Mouse (Mus musculus) heart, postnatal 25 days (tissue): Measurements from ENCODE around the gene Sprr2d. TPM values are rescaled to one million over a fixed set of nuclear protein-coding genes. Genes with fewer than 3 reads are reported as not detected.

Experiments
- DNase-seq: peaks from one replicate; pipeline ENCODE4 v3.0.0; 2022; ENCODE audit warnings: low spot score
- intact Hi-C: fragments of 180-260 bp; cut with DNase I; formaldehyde crosslinking; loops from one replicate; pipeline ENCODE4 v1.15.1; 2025
- total RNA-seq, 2 experiments: library from RNA; stranded (reverse); gene quantifications; 2 replicates each; pipeline ENCODE4 v1.2.3; 2021

The Sprr2d gene
- total RNA-seq = not detected

DNA sequence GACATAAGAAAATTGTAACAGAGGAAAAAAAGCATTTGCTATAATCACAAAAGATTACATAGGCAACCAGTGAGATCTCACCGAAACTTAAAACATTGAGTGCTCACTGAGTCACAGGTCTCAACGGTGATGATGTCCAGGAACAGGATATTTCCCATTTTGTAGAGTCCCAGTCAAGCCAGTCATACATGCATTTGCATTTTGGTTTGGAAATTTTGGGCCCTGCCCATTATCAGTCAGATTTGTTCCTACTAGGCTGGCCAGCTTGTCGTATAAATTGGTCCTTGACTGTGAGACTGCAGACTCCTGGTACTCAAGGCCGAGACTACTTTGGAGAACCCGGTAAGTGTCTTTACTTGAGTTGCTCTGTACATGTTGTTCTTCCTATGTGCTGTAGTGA lies at the start of gene Sprr2d:
Gene Sprr2d (plus strand): TSS at position 301 of the 400 bp plus-strand sequence.
- intact Hi-C loops = no loop called here
- no peak for DNase-seq

DNA sequence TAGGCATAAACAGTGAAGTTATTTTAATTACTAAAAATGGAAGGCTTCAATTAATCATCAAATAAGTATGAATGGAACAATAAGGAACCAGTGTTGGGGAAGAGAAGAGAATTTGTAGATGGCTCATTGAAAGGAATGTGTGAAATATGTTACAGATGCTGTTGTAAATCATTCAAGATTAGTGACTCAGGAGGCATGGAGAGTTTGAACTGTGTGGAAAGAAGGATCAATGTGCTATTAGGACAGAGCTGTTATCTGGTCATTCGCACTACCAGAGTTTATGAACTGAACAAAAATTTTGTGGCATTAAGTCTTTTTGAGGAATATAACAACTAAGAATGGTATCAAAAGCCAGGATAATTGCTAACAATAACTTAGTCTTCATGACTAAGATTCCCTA lies 31.5 kb upstream of the Sprr2d start:
- no peak for DNase-seq
- intact Hi-C loops = no loop called here

DNA sequence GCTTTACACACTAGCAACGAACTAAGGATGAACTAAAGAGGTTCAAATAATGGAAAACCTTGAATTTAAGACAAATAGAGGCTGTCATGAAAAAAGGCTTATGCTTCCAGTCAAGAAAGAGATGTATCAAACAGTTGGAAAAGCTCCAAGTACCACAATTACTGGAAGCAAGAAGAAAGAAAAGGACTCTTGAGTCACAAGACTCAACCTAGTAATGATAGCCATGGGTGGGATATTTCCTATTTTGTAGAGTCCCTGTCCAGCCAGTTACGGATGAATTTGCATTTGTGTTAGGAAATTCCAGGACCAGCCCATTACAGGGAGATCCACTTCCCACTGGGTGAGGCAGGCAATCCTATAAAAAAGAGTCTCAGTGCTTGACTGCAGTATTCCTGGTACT lies 22.6 kb upstream of the Sprr2d start, which contains the start of gene Sprr2b:
Gene Sprr2b (plus strand): TSS at position 301 of the 400 bp plus-strand sequence.
- intact Hi-C loops = no loop called here
- DNase-seq = no peak

DNA sequence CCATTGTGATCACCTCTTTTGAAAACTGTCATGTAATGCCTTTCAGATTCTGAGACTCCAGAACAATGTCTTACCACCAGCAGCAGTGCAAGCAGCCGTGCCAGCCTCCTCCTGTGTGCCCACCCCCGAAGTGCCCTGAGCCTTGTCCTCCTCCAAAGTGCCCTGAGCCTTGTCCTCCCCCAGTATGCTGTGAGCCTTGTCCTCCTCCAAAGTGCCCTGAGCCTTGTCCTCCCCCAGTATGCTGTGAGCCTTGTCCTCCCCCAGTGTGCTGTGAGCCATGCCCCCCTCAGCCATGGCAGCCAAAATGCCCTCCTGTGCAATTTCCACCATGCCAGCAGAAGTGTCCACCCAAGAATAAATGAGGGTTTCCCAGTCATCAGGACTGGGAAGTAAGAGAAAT lies 21.6 kb upstream of the Sprr2d start:
- intact Hi-C loops = no loop called here
- no peak for DNase-seq

DNA sequence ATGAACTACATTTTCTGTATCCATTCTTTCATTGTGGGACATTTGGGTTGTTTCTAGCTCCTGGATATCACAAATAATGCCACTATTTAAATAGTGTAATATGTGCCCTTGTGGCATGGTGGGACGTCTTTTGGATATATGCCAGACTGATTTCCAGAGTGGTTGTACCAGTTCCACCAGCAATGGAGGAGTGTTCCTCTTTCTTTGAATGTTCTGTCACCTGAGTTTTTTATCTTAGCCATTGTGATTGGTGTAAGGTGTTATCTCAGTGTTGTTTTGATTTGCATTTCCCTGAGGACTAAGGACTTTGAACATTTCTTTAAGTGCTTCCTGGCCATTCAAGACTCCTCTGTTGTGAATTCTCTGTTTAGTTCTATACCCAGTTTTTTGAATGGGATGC lies 2.7 kb upstream of the Sprr2d start:
- intact Hi-C loops = no loop called here
- no peak for DNase-seq

- DNase-seq = no peak
- intact Hi-C loops = no loop called here
Observed at GRCm38 (mm10) chr3:92351843-92352242, 12.9 kb downstream of the Sprr2d start, which contains the start of gene Sprr2e. Gene Sprr2e (plus strand): TSS chr3:92352143.

DNA sequence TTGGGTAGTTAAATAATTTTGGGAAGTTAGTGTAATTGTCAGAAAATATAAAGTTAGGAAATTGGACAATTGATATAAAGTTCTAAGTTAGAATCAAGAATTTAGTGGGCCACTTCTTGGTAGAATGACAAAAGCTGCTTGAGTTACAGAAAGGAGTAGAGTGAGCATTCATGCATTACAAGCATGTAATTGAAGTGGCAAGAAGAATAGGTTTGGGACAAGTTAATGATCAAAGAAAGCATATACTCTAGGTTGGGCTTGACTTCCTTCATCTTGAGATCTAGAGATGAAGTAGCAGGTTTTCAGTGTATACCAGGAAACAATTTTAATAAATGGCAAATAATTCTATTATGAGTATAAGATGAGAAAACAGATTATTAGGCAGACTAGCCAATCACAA lies 22.7 kb downstream of the Sprr2d start:
- no peak for DNase-seq

DNA sequence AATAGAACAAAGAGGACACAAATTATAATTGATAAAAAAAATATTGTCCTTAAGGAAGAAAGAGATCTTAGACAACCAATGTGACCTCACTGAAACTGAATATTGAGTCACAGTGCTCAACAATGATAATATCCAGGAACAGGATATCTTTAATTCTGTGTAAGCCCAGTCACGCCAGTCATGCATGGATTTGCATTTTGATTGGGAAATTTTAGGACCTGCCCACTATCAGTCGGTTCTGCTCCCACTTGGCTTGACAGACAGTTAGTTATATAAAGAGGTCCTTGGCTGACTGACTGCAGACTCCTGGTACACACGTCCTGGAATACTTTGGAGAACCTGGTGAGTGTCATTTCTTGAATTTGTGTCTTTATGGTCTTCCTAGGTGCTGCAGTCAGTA lies 25.9 kb downstream of the Sprr2d start, which contains the start of gene Sprr2f:
Gene Sprr2f (plus strand): TSS at position 301 of the 400 bp plus-strand sequence.
- DNase-seq = no peak
- intact Hi-C loops = no loop called here

More for the DNA sequence above, 22.7 kb downstream of the Sprr2d start:
- intact Hi-C loops = no loop called here

DNA sequence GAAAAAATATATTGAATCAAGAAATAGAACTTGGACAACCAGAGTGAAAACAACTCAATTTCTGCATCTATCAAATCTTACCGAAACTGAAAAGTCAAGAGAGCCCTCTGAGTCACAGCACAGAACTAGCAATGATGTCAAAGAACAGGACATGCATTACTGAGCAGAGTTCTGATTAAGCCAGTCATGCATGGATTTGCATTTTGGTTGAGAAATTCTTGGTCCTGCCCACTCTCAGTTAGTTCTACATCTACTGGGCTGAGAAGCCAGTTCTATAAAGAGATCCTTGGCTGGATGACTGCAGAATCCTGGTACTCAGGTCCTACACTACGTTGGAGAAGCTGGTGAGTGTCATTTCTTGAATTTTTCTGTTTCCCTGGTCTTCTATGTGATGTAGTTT lies 34.7 kb downstream of the Sprr2d start:
- intact Hi-C loops = no loop called here
- no peak for DNase-seq

- intact Hi-C loops = no loop called here
- DNase-seq = no peak
Observed at GRCm38 (mm10) chr3:92385385-92385784, 46.4 kb downstream of the Sprr2d start, which contains the start of gene Sprr2h. Gene Sprr2h (plus strand): TSS chr3:92385685.

Other genes with a start within 250 kb of the Sprr2d start
- gene Prr9, start 215.2 kb upstream of the Sprr2d start, total RNA-seq = not detected
- gene Lelp1, start 196.4 kb upstream of the Sprr2d start, total RNA-seq = not detected
- gene Sprr2a1, start 123.3 kb upstream of the Sprr2d start, total RNA-seq = not detected
- gene Sprr2a2, start 123.2 kb upstream of the Sprr2d start, total RNA-seq = 1 to 10 TPM; 1.1 to 1.5 TPM
- gene Sprr2a3, start 53.7 kb upstream of the Sprr2d start, total RNA-seq = not detected
- not detected for gene Sprr2b, start 22.5 kb upstream of the Sprr2d start, total RNA-seq
- gene Sprr2e, start 13.0 kb downstream of the Sprr2d start, total RNA-seq = not detected
- gene Sprr2f, start 26.0 kb downstream of the Sprr2d start, total RNA-seq = not detected
- gene Sprr2h, start 46.5 kb downstream of the Sprr2d start, total RNA-seq = not detected
- not detected for gene Sprr2i, start 68.9 kb downstream of the Sprr2d start, total RNA-seq
- not detected for gene Sprr2j-ps, start 78.9 kb downstream of the Sprr2d start, total RNA-seq
- gene Gm9774, start 90.3 kb downstream of the Sprr2d start, total RNA-seq = 1 to 10 TPM; 2.8 to 4.8 TPM
- not detected for gene Sprr2k, start 93.4 kb downstream of the Sprr2d start, total RNA-seq
- gene Sprr1b, start 99.6 kb downstream of the Sprr2d start, total RNA-seq = not detected
- gene Sprr3, start 119.6 kb downstream of the Sprr2d start, total RNA-seq = not detected
- gene Sprr1a, start 146.8 kb downstream of the Sprr2d start, total RNA-seq = not detected
- gene Sprr4, start 161.4 kb downstream of the Sprr2d start, total RNA-seq = not detected
- not detected for gene 2310046K23Rik, start 195.4 kb downstream of the Sprr2d start, total RNA-seq
- not detected for gene Ivl, start 234.6 kb downstream of the Sprr2d start, total RNA-seq
- gene Smcp, start 249.9 kb downstream of the Sprr2d start, total RNA-seq = not detected